Mouse (Mus musculus) bone marrow macrophage, adult 2 months (primary cell): ENCODE results near the gene Mindy4. TPM values are rescaled to one million over a fixed set of nuclear protein-coding genes. Genes with fewer than 3 reads are reported as not detected.

ENCODE experiments used
- H3K27ac ChIP-seq: 2 replicates; pipeline ENCODE4 v1.5.1; 2012; ENCODE audit warnings: low read depth, low read length; ENCODE audit not compliant: insufficient read depth
- H3K4me1 ChIP-seq: 2 replicates; pipeline ENCODE4 v1.6.1; 2012; ENCODE audit warnings: low read length; ENCODE audit not compliant: control insufficient read depth, insufficient read depth
- H3K4me3 ChIP-seq: 2 replicates; pipeline ENCODE4 v1.5.1; 2012; ENCODE audit warnings: mild to moderate bottlenecking, low read length, moderate library complexity; ENCODE audit not compliant: insufficient read depth
- CTCF ChIP-seq: IDR thresholded peaks from 2 replicates; pipeline ENCODE4 v1.5.1; 2012; ENCODE audit warnings: low read depth, mild to moderate bottlenecking, low read length, moderate library complexity
- POLR2A ChIP-seq: IDR thresholded peaks from 2 replicates; pipeline ENCODE4 v1.6.1; 2012; ENCODE audit warnings: mild to moderate bottlenecking, low read depth, low read length, borderline replicate concordance
- polyA plus RNA-seq: library from polyadenylated mRNA; stranded (reverse); fragments of >200 nt; gene quantifications from 2 replicates; pipeline ENCODE4 v1.2.4, GENCODE M21; 2012; ENCODE audit not compliant: missing spikeins, insufficient read depth, insufficient read length

Mindy4 gene
- polyA plus RNA-seq, 1 experiment: 3.2 TPM

DNA sequence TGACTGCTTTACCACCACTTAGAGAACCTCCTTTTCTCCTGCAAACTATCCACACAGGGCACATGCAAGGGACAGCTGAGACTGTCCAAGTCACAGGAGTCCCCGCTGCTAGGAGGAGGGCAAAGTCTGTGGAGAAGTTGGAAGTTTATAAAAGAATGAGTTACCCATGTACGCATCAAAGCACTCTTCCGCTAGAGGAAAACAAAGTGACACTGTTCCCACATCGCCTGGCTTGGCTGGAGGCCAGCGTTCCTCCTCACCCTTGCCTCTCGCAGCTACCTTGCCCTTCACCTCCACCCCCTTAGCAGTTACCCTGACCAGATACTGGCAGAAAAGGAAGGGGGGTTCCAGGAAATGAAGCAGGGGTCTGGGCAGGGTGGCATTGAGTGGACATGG is 154.5 kb downstream of the Mindy4 start:
- Histone ChIP-seq H3K4me1 (no peaks in the 10 kb centered on the region), H3K4me3 (no peak overlapping the region), H3K27ac (no peak overlapping the region)
- TF ChIP-seq CTCF (no peak), POLR2A (no peak)

DNA sequence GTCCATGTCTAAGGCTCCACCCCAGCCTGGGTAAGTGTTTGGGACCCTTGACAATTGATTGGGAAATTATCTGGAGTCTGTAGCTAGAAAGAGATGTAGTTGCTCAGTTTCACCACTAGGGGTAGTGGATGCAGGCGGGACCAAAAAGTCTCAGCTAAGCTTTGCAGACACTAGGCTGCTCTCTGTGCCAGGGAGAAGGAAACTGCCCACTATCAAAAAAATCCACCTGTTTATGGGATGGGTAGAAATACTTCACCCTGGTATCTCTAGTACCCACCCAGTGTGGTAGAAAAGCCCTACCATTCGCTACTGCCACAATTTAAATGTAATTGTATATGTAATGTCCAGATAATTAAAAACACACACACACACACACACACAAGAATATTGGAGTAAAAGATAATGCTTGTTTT is 155.6 kb downstream of the Mindy4 start:
- no peaks in the 10 kb centered on the region for H3K4me1 ChIP-seq
- no peak overlapping the region for H3K4me3 ChIP-seq
- no peak for TF ChIP-seq POLR2A
- TF ChIP-seq CTCF: peak; percentile 60
- no peak overlapping the region for H3K27ac ChIP-seq

DNA sequence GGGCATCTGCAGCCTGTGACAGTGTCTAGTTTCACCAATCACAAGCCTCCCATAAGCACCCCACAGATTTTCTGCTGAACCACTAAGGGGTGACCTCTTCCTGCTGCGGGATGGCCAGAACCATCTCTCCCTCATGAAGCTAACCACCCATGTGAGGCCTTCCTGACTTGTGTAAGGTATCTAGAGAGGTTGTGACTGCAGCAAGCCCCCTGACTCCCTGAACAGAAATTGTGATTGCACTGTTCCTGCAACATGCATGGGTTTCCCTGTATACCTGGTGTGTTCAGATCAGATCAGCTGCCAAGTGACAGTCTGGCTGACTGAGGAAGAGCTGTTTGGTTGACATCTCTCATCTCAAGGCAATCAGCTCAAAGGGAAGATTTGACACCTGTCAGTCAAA is 159.5 kb downstream of the Mindy4 start:
- TF ChIP-seq POLR2A (no peak), CTCF (no peak)
- no peak overlapping the region for H3K27ac ChIP-seq
- H3K4me1 ChIP-seq: no peaks in the 10 kb centered on the region
- no peak overlapping the region for H3K4me3 ChIP-seq

DNA sequence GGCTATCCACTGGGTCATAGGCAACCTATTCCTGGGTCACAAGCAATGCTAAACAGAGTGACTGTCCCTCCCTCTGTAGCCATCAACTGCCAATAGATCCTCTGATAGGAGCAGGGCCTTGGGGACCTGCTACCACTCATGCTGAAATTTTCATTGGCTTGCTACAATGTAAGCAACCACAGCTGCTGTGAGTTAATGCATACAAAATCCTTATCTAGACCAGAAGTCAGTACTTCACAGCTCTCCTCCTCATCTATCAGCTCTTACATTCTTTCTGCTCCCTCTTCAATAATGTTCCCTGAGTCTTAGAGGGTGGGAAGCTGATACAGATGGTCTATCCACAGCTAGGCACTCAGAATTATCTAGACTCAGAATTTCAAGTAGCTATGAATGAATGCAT is 163.9 kb downstream of the Mindy4 start:
- Histone ChIP-seq H3K27ac (no peak overlapping the region), H3K4me1 (no peaks in the 10 kb centered on the region), H3K4me3 (no peak overlapping the region)
- no peak for TF ChIP-seq CTCF
- no peak for TF ChIP-seq POLR2A

Other genes with a start within 250 kb of the Mindy4 start
- 18.2 and 23.9 TPM in 2 replicates for gene Nod1, start 230.8 kb upstream of the Mindy4 start, polyA plus RNA-seq
- gene Ggct, start 210.4 kb upstream of the Mindy4 start, polyA plus RNA-seq: 5.1 and 8.7 TPM in 2 replicates
- gene Gars, start 165.4 kb upstream of the Mindy4 start, polyA plus RNA-seq: 45.7 and 49.7 TPM in 2 replicates
- not detected in 2 replicates for gene Crhr2, start 70.4 kb upstream of the Mindy4 start, polyA plus RNA-seq
- not detected in 2 replicates for gene Inmt, start 28.3 kb upstream of the Mindy4 start, polyA plus RNA-seq
- gene Aqp1, start 133.0 kb downstream of the Mindy4 start, polyA plus RNA-seq: not detected in 2 replicates
- not detected in 2 replicates for gene Ghrhr, start 172.9 kb downstream of the Mindy4 start, polyA plus RNA-seq
- not detected in 2 replicates for gene Adcyap1r1, start 248.6 kb downstream of the Mindy4 start, polyA plus RNA-seq